Mouse (Mus musculus): ENCODE data around the gene Il16. TPM values are rescaled to one million over a fixed set of nuclear protein-coding genes. Genes with fewer than 3 reads are reported as not detected.

Gene Il16
- total RNA-seq, 2 experiments from 2014 or later, result 58.8 to 63.9 TPM

DNA sequence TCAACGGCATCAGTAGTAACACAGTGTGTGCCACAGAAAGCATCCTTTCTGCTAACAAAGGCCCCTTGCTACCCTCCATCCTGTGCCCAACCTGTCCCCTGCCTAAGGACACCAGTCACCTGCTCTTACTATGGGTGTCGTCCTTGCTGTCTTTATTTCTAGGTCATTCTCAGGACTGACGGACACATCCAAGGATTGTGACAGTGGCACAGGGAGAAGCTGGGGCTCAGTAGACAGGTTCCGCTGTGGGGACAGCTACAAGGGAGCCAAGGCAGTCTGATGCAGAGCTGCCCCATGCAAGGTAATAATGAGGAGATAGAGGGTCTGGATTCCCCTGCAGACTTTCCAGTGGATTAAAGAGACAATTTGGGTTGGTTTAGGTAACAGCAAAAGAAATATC, 67.0 kb downstream of the Il16 start:
- DNase-seq, result no peak

DNA sequence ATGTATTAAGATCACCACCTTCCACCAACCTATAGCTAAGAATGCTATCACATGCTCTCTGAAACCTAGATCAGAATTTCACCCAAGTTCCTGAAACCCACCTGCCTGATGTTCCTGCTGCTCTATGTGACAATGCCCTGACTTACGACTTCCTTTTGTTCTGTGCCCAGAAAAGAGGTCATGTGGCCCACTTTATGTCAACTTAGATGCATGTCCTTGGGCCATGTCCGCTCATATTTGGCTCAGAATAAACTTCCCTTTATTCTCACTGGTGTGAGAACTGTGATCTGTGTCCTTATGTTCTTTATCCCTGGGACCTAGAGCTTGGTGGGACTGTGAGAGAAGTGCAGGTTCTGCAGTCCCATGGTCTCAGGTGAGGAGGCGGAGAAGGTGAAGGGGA, 68.2 kb downstream of the Il16 start:
- DNase-seq, result no peak

DNA sequence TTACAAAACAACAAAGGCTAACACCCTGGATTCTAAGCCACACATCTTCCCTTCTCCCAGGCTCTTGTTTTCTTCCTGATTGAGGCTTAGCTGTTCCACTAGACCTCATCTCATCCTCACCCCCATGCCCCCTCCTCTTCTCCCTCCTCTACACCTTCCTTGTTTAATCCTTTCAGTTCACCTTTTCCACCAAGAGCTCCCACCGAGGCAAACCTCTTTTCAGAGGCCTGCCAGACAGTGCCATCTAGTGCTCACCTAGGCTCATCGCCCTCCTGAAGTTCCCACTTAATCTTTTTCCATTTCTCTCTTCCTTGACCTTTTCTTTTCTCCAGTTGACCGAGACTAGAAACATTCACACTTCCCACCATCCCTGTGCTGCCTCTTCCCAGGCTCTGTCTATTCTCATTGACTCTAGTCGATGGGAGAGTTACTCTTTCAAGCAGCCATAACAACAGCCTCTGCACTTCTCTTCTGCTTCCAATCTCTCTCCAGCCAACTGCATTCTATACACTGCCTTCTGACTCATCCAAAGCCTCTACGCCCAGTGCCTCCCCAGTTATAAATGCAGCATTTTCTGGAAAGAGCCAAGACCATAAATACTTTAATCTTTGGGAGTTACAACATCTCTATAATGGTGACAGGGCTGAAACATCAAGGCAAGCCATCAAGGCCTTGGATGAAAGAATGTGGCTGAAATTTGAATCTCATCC, 69.8 kb downstream of the Il16 start:
- peak in 1 of 2 experiments; percentile 27 for DNase-seq

DNA sequence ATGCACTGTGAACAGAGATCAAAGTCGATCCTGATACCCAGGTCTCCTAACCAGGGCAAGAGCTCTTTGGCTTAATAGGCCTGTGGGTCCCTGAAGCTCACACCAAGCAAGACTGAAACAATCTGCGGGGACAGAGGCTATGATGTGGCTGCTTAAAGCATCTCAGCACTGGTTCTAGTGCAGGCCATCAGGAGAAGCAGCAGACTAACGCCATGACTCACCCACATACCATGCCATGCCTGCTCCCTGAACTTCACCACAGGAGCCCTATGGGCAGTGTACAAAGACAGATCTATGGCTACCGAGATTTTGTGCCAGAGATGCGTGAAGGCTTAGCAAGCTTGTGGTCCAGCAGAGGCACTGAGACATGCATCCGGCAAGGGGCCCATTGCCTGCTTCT, 74.0 kb downstream of the Il16 start:
- no peak for DNase-seq

DNA sequence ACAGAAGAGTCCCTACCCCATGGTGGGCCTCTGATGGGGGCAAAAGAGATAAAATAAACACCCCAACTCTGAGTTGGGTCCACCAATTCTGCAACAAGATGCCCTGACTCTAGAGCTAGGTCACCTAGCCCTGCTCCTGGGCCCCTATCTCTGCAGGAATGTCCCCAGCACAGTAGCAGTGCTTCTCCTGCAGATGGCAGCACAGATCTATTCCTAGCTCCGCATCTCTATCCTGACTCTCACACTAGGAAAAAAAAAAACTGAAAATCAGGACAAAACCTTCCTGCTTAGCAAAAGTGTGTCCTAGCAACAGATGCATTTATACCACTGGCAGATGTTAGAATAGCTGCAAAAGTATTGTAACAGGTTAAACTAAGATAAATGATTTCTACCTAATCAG, 76.8 kb downstream of the Il16 start:
- peak in 1 of 2 experiments; percentile 56 for DNase-seq

DNA sequence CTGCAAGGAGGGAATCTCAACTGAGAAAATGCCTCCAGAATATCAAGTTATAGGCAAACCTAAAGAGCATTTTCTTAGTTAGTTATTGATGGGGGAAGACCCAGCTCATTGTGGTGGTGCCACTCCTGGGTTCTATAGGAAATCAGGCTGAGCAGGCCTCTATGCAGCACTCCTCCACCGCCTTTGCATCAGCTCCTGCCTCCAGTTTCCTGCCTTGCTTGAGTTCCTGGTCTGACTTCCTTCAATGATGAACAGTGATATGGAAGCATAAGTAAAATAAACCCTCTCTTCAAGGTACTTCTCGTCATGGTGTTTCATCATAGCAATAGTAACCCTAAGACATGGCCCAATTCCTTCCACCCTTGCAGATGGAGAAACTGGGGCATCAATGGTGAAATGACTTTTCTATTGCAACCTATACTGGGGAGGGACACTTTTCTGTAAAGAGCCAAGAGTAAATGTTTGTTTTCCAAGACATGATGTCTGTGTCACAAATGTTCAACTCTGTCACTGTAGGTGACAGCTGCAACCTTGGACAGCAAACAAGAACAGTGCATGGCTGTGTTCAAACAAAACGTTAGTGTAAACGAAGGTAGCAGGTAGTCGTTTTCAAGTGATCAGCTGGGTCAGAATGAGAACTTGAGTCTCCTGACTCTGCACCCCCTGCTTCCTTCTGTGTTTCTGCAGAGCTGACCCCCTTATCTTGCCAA, 77.4 kb downstream of the Il16 start:
- no peak for DNase-seq

DNA sequence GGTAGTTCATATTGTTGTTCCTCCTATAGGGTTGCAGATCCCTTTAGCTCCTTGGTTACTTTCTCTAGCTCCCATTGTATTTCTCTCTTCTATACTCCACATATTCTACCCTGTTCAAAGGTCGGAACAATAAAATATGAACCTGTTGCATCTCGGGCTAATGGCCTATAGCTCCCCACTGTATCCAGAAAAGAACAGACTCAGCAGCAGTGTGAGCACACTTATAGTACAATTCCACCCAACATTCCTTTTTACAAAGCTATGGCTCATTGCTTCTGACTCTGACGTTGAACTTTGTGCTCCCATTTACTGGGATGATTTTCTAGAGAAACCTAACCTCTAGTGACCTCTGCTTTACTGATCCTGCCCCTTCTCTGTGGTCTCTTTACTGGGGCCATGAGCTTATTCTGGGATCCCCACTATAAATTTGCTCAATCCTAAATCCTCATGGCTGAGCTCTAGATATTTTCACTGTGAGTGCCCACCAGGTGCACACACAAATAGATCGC, 79.4 kb downstream of the Il16 start:
- no peak for DNase-seq

DNA sequence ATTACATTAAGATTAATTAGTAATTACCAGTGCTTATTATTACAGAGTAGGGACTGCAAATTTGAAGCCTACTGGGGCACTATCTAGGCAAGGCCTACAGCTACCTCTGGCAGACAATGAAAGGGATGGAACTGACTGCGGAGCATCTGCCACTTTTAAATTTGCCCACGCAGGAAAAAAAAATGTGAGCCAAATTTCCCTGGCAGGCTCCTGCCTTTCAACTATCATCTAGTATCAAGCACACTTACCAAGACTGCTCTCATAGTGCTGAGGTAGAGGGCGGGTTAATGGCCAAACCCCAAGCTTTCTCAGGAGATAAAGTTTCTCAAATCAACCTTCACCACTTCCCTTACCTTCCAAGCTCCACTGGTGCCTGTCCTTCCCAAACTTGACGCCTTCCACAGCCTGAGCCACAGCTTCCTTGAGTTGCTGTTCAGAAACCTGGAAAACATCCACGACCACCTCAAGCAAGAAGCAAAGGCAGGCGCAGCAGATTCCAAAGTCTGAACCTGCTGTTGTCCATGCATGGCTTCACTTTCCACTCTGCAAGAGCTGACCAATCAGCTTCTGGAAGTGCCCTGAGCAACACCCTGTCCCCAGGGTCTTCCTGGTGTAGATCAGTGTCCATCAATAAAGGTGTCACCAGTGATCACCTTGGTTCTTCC, 82.7 kb downstream of the Il16 start:
- peak; percentile 55 to 61 for DNase-seq

DNA sequence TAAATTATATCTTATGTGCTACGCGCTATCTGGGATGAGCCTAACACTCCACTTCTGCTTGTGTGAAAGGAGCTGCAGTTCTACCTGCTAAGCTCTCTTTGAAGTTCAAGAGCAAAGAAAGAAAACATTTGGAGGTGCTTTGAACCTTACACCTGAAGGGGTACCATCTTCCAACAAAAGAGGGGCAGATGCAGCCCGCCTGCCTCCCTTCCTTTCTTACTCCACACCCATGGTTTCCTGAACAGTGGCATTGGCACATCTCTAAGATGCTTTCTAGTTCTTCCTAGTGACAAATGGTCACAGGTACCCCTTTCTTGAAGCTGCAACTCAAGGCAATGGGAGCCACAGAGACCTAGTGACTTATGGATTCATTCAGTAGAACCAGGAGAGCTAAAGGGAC, 83.8 kb downstream of the Il16 start:
- no peak for DNase-seq

DNA sequence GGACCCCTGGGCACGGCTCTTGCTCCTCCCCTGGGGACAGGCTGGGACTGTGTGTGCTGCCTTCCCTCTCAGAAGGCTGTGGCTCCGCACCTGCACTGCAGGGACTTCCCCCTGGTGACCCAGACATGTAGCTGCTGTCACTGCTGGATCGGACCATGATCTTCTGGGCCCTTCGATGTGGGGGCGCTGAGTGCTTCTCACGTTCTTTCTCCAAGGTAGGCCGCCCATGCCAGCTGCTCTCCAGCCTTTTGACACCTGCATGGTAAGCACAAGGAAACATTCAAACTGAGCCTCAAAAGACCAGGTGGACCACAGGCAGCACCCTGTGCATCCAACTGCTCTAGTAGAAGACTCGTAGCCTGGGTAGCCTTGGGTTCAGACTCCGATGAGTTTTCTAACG, 84.5 kb downstream of the Il16 start:
- DNase-seq, result no peak

DNA sequence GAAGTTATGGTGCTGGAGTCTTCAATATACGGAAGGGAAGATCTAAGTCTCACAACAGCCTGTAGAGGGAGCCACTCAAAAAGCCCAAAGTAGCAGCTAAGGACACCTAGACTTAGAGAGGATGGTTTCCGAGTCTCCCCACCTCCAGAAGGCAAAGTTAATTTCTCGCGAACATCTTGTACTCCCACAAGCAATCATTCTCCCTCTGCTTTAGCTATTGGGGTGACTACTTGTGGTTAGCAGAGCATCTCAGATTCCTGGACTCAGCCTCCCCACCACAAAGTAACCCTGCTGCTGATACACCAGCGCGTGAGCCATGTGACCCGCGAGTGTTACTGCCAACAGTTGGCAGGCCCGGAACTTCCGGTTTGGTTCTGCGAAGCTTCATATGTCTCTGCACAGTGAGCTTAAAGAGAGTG, 85.2 kb downstream of the Il16 start:
- no peak for DNase-seq

DNA sequence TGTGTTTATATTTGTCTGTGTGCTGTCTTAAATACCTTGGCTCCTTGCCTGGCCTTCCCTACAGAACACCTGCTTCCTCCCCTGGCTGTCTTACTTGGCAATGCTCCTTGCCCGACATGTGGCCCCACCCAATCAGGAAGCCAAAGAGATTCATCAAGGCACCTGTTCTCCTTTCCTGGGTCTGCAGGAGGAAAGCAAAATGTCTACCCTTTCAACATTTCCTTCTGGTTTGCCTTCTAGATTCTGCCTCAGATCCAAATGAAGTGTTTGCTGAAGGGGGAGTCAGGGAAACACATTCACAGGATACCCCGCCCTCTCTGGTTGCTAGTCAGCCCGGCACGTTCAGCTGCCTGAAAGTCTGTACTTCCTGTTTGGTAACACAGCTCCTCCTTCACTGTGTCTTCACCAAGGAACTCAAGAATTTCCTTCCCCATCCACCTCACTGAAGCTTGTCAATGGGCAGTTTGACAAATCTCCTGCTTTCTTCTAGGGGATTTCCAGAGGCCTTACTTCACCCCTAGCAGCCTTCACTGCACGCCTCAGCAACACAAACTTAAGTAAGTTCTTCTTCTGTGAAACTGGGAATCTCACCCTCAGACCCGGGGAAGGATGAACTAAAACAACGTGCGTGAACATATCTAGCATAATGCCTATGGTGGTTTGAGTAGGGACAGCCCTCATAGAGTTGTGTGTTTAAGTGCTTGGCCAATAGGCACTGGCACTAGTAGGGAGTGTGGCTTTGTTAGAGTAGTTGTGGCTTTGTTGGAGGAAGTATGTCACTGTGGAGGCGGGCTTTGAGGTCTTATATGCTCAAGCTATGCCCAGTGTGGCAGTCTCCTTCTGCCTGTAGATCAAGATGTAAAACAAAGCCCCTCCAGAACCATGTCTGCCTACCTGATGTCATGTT, 86.1 kb downstream of the Il16 start:
- no peak for DNase-seq

DNA sequence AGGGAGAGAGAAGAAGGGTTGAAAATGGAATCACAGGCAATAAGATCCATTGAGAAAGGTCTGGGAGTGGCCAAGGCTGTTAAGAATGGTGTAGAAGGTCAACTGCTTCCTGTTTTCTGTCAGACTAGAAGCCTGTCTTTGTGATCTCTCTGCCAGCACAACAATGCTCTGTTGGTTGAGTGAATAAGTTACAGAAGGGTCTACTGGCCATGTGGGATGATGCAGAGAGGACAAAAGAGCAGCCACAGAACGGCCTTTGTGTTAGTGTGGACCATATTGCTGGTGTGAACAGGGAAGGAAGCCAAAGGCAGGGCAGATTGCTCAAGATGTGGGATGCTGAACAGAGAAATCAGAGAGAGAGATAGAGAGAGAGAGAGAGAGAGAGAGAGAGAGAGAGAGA, 86.8 kb downstream of the Il16 start:
- DNase-seq, result no peak

DNA sequence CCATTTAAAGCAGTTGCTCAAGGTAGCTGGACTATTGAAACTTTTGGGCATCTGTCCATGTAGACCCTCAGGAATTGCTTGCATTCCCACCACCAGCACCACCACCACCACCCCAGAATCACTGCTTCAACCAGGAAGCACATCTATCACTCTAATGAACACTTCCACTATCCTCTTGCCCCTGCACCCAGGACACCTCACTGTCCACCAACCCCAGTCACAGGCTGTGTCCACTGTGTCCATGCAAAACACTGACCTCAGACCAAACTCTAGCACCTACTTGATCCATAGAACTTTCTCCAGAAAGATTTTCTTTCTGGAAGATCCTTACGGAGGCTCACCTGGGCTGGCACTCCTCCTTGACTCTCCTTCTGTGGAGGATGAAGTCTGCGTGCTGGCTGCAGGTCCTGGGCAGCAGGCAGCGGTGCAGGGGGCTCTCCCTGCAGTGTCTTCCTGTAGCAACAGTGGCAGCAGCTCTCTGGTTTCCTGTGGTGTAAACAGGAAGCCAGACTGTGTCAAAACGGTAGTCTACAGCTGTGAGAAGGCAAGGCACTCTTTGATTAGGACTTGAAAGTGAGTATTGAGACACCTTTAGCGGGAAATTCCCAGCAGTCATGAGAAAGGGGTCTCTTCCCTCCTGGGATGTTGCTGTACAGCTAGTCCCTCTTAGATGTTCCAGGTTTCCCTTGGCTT, 90.4 kb downstream of the Il16 start:
- no peak for DNase-seq

DNA sequence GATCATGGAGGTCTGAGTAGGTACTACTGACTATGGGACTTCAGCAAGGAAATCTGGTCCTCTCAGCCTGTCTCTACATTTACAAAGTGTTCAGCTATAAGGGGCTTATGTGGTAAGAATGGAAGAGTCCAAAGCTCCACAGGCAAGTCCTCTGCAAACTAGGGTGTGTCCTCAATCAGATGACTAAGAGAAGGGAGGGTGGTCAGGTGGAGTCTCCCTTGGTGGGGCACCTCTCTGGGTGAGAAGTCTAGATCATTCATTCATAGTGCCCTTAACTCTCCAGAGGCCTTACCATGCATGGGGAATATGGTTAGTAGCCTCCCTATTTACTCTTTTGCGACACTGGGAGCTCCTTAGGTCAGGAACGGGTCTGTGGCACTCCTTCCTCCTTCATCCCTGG, 91.3 kb downstream of the Il16 start:
- DNase-seq, result no peak

DNA sequence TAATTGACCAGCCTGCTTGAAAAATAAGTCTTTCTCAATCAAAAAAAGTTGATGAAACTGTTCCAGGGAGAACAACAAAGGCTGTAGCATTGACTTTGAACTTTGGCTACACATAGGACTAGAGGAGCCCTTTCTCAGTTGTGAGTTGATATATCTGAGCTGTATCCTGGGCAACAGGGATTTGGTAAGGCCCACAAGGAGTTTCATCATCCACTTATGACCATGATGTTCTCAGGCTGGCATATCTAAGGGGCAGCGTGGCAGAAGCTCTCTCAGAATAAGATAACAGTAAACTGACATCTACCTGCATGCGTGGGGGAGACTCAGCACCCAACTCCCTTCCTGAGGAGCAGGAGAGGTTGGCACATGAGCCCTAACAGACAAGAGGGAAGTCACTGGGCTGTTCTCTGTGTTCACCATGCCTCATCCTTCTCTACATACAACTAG, 91.9 kb downstream of the Il16 start:
- DNase-seq, result no peak

DNA sequence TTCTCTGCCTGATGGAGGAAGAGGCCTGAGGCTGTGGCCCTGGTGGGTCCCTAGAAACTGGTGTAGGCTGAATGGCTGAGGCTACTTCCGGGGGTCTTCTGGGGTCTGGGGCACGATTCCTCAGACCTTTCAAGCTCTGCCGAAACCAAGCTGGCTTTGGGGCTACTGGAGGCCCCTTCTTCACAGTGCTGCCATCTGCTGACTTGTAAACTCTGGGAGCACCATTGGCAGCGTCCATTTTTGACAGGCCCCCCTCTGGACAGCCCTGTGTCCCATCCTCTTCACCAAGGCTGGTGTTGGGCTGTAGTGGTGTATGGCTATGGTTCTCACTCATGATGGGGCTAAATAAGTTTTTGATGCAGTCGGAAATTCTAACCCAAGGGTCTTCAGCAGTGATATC, 93.0 kb downstream of the Il16 start:
- DNase-seq, result no peak

DNA sequence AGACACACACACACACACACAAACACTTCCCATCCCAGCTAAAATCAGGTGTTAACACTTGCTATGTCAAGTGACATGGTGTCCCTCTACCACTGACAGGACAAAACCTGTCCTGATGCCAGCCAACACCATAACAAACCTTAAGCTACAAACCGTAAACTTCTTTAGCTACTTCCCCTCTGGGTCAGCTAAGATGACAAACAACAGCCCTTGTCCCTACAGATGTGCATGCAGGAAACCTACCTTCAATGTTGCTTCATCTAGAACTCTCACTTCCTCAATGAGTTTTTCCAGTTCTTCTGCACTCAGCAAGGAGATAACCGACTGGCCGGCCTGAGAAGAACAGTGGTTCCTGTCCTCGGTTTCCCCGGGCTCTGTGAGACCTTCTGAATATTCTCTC, 94.9 kb downstream of the Il16 start:
- no peak for DNase-seq

DNA sequence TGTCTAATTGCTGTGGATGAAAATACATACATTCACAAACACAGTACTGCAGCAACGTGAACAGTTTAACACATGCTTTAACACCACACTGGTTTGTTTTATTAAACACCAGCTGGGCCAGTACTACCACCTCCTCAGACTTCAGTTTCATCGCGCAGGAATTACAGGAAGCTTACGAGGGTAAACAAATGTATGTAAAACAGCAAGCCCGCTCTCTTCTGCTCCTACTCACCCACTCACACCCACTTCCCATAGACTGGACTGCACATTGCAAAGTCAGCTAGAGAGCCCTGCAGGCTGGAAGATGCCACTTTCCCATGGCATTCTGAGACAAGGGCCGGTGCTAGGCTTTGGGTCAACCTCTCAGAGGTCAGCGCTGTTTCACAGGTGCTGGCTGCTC, 96.7 kb downstream of the Il16 start:
- no peak for DNase-seq

DNA sequence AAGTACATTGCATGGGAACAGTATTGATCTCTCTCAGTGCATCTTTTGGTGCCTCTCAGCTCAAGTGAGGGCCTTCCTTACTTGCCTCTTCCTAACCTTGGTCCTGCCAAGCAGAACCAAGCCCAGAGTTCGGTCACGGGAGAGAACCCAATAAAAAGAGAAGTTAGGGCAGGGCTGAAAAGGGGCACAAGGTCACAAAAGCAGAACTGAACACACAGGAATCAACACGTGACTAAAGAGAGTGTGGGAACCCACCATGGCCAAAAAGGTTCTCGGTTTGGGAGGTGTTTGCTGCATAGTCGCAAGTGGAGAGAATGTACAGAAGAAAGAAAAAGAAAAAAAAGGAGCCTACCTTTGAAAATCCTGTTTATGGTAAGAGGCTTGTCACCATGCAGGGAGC, 100.0 kb downstream of the Il16 start:
- no peak for DNase-seq

DNA sequence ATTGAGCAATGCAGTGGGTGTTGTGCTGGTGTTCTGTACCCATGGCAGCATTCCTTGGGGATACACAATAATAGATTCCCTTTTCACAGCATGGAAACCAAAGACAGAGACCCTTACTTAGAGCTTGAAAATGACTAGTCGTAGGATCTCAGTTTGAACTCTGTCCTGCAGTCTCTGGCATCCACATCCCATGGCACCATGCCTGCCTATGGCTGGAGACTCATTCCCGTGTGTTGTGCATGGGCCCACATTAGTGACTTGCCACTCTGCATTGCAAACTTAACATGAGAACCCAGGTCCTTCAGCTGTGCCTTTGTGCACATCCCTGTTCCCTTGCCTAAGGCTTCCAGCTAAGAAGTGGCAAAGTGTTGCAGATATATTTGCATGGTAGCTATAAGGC, 100.8 kb downstream of the Il16 start:
- no peak for DNase-seq

DNA sequence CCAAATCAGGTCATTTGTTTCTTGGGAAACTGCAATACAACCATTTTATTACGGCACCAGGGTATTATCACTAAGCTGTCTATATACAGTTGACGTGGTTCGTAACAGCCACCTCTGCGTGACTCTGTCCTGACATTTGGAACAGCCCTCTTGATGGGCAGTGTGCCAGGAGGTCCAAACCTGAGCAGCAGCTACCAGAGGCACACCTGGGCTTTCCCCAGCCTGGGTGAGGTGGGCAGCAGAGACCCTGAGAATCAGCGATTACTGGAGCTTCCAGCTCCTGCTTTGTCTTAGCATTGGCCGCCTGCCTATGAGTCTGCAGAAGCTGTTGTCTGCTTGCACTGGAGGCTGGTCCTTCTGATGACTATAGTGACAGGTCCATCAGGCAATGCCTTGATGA, 101.9 kb downstream of the Il16 start:
- no peak for DNase-seq

All from layer of hippocampus, postnatal 36 days (tissue).